Mouse (Mus musculus) cerebellum, postnatal 14 days (tissue): Measurements from ENCODE around the gene Lrrc36.

Source experiments
- DNase-seq, 2 experiments: peaks; one replicate each; pipeline ENCODE4 v3.0.0; 2021; ENCODE audit warnings: mixed read lengths in 2 of 2

Gene Lrrc36

GRCm38 (mm10) chr8:105484392-105484791, 71.0 kb downstream of the Lrrc36 start:
- peak; percentile 68 to 78 for DNase-seq

GRCm38 (mm10) chr8:105488082-105488481, 74.7 kb downstream of the Lrrc36 start:
- no peak for DNase-seq

DNA sequence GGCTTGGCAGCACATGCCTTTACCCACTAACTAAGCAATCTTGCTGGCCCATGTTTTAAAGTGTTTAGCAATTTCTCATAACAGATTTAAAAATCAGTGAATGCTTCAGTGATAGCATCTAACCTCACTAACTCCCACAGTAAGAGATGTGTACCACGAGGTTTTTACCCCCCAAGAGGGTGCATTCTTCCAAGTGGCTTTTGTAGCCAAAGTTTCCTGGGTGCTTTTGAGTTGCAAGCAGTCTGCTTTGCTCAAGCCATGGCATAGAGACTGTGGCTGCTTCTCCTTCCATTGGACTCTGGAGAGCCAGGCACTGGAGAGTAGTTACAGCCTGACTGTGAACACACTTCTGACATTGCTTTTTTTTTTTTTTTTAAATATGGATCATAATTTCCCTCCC, 75.9 kb downstream of the Lrrc36 start:
- no peak for DNase-seq

- no peak for DNase-seq
These were observed 80.1 kb downstream of the Lrrc36 start for GRCm38 (mm10) chr8:105493495-105493894.

DNA sequence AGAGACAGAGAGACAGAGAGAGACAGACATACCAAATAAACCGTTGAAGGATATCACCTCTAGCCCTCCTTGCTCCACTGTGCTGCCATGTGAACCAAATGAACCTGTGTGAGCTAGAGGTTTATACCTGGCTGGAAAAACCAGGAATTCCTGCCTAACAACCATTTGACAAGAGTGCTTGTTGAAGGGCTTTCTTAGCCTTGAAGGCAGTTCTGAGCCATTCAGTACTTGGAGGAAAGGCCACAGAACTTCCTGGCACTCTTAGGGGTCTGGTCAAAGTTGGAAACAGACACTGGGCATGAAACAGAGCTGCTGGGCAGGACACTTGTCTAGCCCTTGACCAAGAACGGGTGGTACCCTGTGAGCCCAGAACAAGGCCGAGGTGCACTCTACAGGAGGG, 81.2 kb downstream of the Lrrc36 start:
- DNase-seq: no peak

DNA sequence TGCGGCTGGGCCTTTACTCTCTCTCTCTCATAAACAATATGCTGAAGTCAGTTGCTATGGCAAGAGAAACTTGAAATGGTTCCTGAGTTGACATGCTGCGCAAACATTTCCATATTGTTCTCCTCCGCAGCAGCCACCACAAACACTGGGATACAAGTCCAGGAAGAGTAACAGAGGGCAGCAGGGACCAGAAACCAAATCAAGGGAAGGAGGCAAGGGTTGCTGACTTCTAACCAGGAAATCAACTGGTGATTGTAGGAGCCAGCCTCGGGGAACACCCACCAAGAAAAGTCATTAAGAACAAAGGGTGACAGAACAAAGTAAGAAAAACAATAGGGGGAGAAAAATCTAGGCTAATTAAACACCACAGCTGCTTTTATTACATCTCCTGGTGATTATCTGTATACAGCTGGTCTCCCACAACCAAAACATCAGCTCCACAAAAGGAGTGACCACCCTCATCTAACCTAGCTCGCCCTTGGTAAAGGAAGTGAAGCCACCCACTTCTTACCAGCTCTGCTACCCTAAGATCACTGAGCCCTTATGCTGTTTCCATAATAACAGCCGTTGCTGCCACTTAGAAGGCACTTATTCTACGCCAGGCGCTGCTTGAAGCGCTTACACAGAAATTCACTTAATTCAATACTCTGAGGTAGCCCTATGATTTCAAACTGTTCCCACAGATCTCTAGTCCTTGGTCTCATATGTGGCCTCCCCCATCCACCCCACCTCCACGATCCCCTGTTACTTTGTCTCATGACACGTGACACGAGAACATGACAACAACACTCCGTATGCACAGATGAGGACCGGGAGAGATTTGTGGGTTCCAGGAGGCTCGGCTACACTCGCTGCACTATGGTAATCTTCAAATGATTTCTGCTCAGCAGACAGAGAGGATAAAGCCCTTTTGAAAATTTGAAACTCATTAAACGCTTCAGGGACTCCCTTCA, 82.3 kb downstream of the Lrrc36 start:
- peak in 1 of 2 experiments; percentile 22 for DNase-seq

DNA sequence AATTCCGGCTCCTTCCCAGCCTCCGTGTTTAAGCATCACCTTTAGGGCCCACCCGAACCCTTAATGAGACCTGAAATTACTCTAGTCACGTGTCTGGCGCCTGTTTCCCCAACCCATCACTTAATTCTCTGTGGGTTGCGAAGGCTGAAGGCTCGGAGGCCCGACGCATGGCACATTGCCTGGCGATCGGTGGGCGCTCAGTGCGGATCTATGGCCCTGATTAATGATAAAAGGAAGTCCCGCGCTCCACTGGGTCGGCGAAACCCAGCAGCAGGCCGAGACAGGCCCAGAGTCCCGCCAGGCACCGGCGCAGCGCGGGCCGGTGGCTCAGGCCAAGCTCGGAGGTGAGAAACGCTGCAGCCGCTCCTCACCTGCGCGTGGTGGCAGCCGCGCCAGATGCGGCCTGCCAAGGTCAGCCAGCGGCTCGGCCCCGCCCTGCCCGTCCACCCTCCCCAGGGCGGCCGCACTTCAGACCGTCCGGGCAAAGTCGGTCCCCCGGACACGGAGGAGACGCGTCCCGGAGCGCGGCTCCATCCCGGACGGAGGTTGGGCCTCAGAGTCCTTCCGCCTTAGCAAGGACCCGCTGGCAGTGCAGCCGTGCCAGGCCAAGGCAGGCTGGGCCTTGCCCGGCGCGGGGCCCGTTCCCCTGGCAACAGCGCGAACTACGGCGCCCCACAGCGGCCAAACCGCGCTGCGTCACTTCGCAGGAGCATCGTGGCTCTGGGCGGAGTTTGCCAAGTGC, 83.2 kb downstream of the Lrrc36 start, which contains the start of gene Zdhhc1:
TSS of gene Zdhhc1 (minus strand) at position 464 of the 742 bp plus-strand sequence.
- DNase-seq: peak; percentile 95 to 96

- no peak for DNase-seq
These were observed 86.4 kb downstream of the Lrrc36 start for GRCm38 (mm10) chr8:105499787-105500186.

DNA sequence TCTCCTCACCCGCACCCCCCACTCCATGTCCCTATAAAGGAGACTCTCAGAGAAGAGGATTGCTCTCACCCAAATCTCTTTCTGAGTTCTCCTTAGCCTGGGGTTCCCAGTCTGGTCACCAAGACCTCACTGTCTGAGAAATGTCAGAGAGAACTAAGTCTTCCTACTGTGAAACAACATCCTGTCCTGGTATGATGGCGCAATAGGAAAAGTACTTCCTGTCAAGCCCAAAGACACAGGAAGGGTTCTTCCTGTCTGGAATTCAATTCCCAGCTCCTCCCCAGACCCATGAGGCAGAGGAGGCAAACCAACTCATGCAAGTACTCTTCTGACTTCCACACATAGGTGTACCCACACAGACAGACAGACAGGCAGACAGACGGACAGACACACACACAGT, 91.2 kb downstream of the Lrrc36 start:
- DNase-seq: no peak

- DNase-seq: no peak
These were observed 93.6 kb downstream of the Lrrc36 start for GRCm38 (mm10) chr8:105506977-105507376.

GRCm38 (mm10) chr8:105508758-105509157, 95.4 kb downstream of the Lrrc36 start:
- no peak for DNase-seq

DNA sequence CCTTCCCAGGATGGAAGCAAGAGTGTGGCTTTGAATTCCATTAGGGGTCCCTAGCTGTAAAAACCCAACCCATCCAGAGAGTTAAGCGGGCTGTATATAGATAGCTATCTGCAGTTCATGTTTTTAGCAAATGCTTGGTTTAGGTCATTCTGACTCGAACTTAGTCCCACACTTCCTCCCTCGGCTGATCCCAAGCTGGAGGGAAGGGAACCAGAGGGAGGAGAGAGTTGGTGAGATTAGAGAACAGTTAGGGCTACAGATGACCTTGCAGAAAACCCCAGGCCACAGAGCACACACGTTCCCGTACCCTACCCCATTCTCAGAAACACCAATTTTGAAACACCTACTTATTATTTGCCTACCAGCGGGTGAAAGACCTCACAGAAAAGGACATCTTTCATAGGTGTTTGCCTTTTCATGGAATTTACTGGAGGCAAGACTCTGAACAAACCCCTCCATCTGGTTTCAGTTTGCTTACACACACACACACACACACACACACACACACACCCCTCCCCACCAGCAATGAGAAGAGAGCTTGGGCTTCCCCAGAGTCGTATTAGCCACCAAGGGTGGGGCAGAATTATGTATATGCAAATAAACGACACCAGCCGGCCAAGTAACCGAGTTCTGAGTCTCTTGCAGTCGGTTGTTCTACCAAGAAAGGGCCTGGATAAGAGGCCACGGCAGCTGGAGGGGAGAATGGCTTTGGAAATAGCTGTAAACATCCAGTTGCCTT, 96.8 kb downstream of the Lrrc36 start:
- DNase-seq: no peak
